Mouse (Mus musculus) liver, embryonic 15.5 days (tissue): ENCODE measurements around the gene Gm43720. TPM values are rescaled to one million over a fixed set of nuclear protein-coding genes. Genes with fewer than 3 reads are reported as not detected.
"Not testable (repeated sequence)": the region's sequence is repeated elsewhere in the genome, so short reads cannot be mapped to it uniquely, and the experiment has no call there.

Experiments used
- ATAC-seq: fragments of 200-750 bp; cut with Nextera tagmentation; 2 replicates; pipeline ENCODE4 v1.8.0; 2017; ENCODE audit warnings: moderate number of reproducible peaks, mild to moderate bottlenecking, moderate library complexity; ENCODE audit not compliant: insufficient read depth
- H3K27ac ChIP-seq: fragments of 300-500 bp; sonication (generic); replicated peaks from 2 replicates; pipeline ENCODE4 v1.5.1; 2015; ENCODE audit warnings: mild to moderate bottlenecking, inconsistent platforms
- H3K27me3 ChIP-seq: fragments of 300-500 bp; sonication (generic); 2 replicates; pipeline ENCODE4 v1.6.1; 2015; ENCODE audit warnings: mild to moderate bottlenecking, inconsistent platforms
- H3K36me3 ChIP-seq: fragments of 300-500 bp; sonication (generic); replicated peaks from 2 replicates; pipeline ENCODE4 v1.6.1; 2015; ENCODE audit warnings: moderate library complexity, mild to moderate bottlenecking, inconsistent platforms
- H3K4me1 ChIP-seq: fragments of 300-500 bp; sonication (generic); replicated peaks from 2 replicates; pipeline ENCODE4 v1.6.1; 2015; ENCODE audit warnings: inconsistent platforms
- H3K4me2 ChIP-seq: fragments of 300-500 bp; sonication (generic); 2 replicates; pipeline ENCODE4 v1.6.1; 2015; ENCODE audit warnings: moderate library complexity, mild to moderate bottlenecking, inconsistent platforms
- H3K4me3 ChIP-seq: fragments of 300-500 bp; sonication (generic); replicated peaks from 2 replicates; pipeline ENCODE4 v1.5.1; 2015; ENCODE audit warnings: mild to moderate bottlenecking, inconsistent platforms
- H3K9ac ChIP-seq: fragments of 300-500 bp; sonication (generic); 2 replicates; pipeline ENCODE4 v1.6.1; 2015; ENCODE audit warnings: moderate library complexity, mild to moderate bottlenecking, inconsistent platforms
- H3K9me3 ChIP-seq: fragments of 300-500 bp; sonication (generic); replicated peaks from 2 replicates; pipeline ENCODE4 v1.6.1; 2016; ENCODE audit warnings: inconsistent platforms
- WGBS: fragments of 180-500 bp; shearing (Covaris S2); methylation state at CpG from one replicate; pipeline ENCODE4 v1.1.7; 2015; ENCODE audit warnings: mixed read lengths; ENCODE audit not compliant: insufficient replicate concordance; 5-methylcytosine and 5-hydroxymethylcytosine counted together
- polyA plus RNA-seq: library from polyadenylated mRNA; unstranded; fragments of >200 nt; fragmentation: Nextera tagmentation; extraction: Ambion mirVana; gene quantifications from 2 replicates; pipeline ENCODE4 v1.2.1, GENCODE M21; 2015

The Gm43720 gene
- polyA plus RNA-seq, 1 experiment from 2014 or later, result not detected

DNA sequence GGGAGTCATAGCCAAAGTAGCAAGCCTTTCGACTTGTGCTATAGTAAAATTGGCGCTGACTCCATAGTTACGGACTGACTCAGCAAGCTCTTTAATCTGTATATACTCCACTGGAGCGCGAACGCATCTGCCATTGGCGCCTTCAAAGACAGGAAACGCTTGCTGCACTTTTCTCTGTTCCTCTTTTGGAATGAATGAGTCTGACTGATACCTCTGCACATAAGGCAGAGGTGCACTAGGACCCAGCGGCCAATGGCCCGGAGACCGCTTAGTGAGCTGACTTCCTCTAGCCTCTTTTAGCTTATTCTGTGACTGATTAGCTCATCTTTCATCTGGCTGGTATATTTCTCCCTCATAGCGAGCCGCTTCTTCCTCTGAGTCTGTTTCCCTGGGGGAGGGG, 63.1 kb downstream of the Gm43720 start:
- not testable (repeated sequence) for H3K9ac ChIP-seq, ATAC-seq, H3K27me3 ChIP-seq

More for the DNA sequence above, 63.1 kb downstream of the Gm43720 start:
- not testable (repeated sequence) for H3K36me3 ChIP-seq, H3K9me3 ChIP-seq, H3K4me2 ChIP-seq, H3K27ac ChIP-seq, H3K4me1 ChIP-seq, H3K4me3 ChIP-seq
- 84% methylated on average over 13 of the region's 13 CpGs for WGBS

Other genes with a start within 250 kb of the Gm43720 start
- not detected in 2 replicates for gene Smok3c, start 226.8 kb downstream of the Gm43720 start, polyA plus RNA-seq
- gene Zkscan1, start 194.9 kb downstream of the Gm43720 start, polyA plus RNA-seq, result 3.7 and 3.8 TPM in 2 replicates
- gene Zscan21, start 163.1 kb downstream of the Gm43720 start, polyA plus RNA-seq, result 14.6 and 16.8 TPM in 2 replicates
- gene Zfp113, start 124.2 kb downstream of the Gm43720 start, polyA plus RNA-seq, result 4.2 and 5.1 TPM in 2 replicates
- 159 and 170 TPM in 2 replicates for gene Cops6, start 118.9 kb downstream of the Gm43720 start, polyA plus RNA-seq
- 5.3 and 6.0 TPM in 2 replicates for gene Ap4m1, start 108.0 kb downstream of the Gm43720 start, polyA plus RNA-seq
- gene Mcm7, start 107.5 kb downstream of the Gm43720 start, polyA plus RNA-seq, result 174 and 176 TPM in 2 replicates
- gene Taf6, start 92.5 kb downstream of the Gm43720 start, polyA plus RNA-seq, result 36.8 and 37.9 TPM in 2 replicates
- 12.7 and 13.4 TPM in 2 replicates for gene Cnpy4, start 92.5 kb downstream of the Gm43720 start, polyA plus RNA-seq
- 2.9 and 3.0 TPM in 2 replicates for gene Mblac1, start 85.6 kb downstream of the Gm43720 start, polyA plus RNA-seq
- gene Nxpe5, start 54.1 kb downstream of the Gm43720 start, polyA plus RNA-seq, result 0.08 TPM in 2 replicates
- 35.3 and 36.0 TPM in 2 replicates for gene Lamtor4, start 24.5 kb downstream of the Gm43720 start, polyA plus RNA-seq
- 2.5 and 3.6 TPM in 2 replicates for gene BC037034, start 15.9 kb downstream of the Gm43720 start, polyA plus RNA-seq
- gene Gal3st4, start 7.1 kb downstream of the Gm43720 start, polyA plus RNA-seq, result 0.07 and 0.26 TPM in 2 replicates
- 0.45 and 0.62 TPM in 2 replicates for gene Gpc2, start within 50 bp of the Gm43720 start, polyA plus RNA-seq
- 1.3 and 1.8 TPM in 2 replicates for gene Stag3, start 282 bp upstream of the Gm43720 start, polyA plus RNA-seq
- gene Pvrig, start 62.0 kb upstream of the Gm43720 start, polyA plus RNA-seq, result 0.53 and 0.78 TPM in 2 replicates
- 4.7 and 5.7 TPM in 2 replicates for gene Zfp157, start 161.5 kb upstream of the Gm43720 start, polyA plus RNA-seq